Mouse (Mus musculus) lung, postnatal 10 days (tissue): ENCODE results near the gene Gm2897.
A peak's percentile ranks its signal among the peaks of the same experiment; 100 is the strongest.
"Not testable (repeated sequence)": the region's sequence is repeated elsewhere in the genome, so short reads cannot be mapped to it uniquely, and the experiment has no call there.

Experiments
- DNase-seq: peaks from one replicate; pipeline ENCODE4 v3.0.0; 2021

The Gm2897 gene

GRCm38 (mm10) chr14:3048727-3049512 lies at the start of gene Gm2897:
Gene Gm2897, plus strand, starts transcription at chr14:3049285.
- DNase-seq: peak; percentile 16

GRCm38 (mm10) chr14:3029702-3030101 lies 19.4 kb upstream of the Gm2897 start, which contains the start of gene Gm2888:
Gene Gm2888, plus strand, starts transcription at chr14:3030002.
- not testable (repeated sequence) for DNase-seq

- DNase-seq: peak; percentile 4
Measured at GRCm38 (mm10) chr14:3049513-3049800, 372 bp downstream of the Gm2897 start.

- DNase-seq: peak; percentile 8
Measured at GRCm38 (mm10) chr14:3050087-3050486, 1.0 kb downstream of the Gm2897 start.

- DNase-seq: peak; percentile 0
Measured at GRCm38 (mm10) chr14:3116051-3116450, 67.0 kb downstream of the Gm2897 start.
